Mouse (Mus musculus) brain, adult 10 weeks (tissue): Measurements from ENCODE around the gene Cyp2ab1. TPM values are rescaled to one million over a fixed set of nuclear protein-coding genes. Genes with fewer than 3 reads are reported as not detected.

Experiments
- polyA plus RNA-seq: library from polyadenylated mRNA; stranded (reverse); fragments of 350-450 nt; fragmentation: Illumina TruSeq; extraction: RNeasy Lipid Tissue Mini Kit (QIAGEN cat#74804); gene quantifications from one replicate; pipeline ENCODE4 v1.2.3, GENCODE M21; 2015; ENCODE audit warnings: low read depth, low replicate concordance

The Cyp2ab1 gene
- not detected for polyA plus RNA-seq

GRCm38 (mm10) chr16:20325286-20325685, at the start of gene Cyp2ab1:
Gene Cyp2ab1 (minus strand): TSS chr16:20325404.

GRCm38 (mm10) chr16:20301770-20302649, 23.2 kb downstream of the Cyp2ab1 start, which contains the start of gene Parl:
Gene Parl (minus strand): TSS chr16:20302387.

Other genes with a start within 250 kb of the Cyp2ab1 start
- gene Klhl24, start 227.9 kb downstream of the Cyp2ab1 start, polyA plus RNA-seq = 34.2 TPM
- gene Yeats2, start 184.3 kb downstream of the Cyp2ab1 start, polyA plus RNA-seq = 17.2 TPM
- 49.4 TPM for gene Map6d1, start 84.0 kb downstream of the Cyp2ab1 start, polyA plus RNA-seq
- 50.9 TPM for gene Parl, start 23.0 kb downstream of the Cyp2ab1 start, polyA plus RNA-seq
- 150 TPM for gene Abcc5, start 101.0 kb upstream of the Cyp2ab1 start, polyA plus RNA-seq
- 62.9 TPM for gene Eif2b5, start 173.4 kb upstream of the Cyp2ab1 start, polyA plus RNA-seq
- gene Dvl3, start 191.6 kb upstream of the Cyp2ab1 start, polyA plus RNA-seq = 31.9 TPM
- 970 TPM for gene Ap2m1, start 210.1 kb upstream of the Cyp2ab1 start, polyA plus RNA-seq
- gene Abcf3, start 223.2 kb upstream of the Cyp2ab1 start, polyA plus RNA-seq = 67.5 TPM